Mouse (Mus musculus) R1 (cell line): ENCODE measurements at regions not wholly inside any gene's neighbourhood (a gene's known extent, or its start where the extent isn't known, plus 50 kb on each side); places are given as distances from the start of the nearest gene placed in this dataset.

Experiments used
- DNase-seq: peaks from one replicate; pipeline ENCODE4 v3.0.0-alpha.2; 2018; ENCODE audit warnings: low read depth, low spot score

DNA sequence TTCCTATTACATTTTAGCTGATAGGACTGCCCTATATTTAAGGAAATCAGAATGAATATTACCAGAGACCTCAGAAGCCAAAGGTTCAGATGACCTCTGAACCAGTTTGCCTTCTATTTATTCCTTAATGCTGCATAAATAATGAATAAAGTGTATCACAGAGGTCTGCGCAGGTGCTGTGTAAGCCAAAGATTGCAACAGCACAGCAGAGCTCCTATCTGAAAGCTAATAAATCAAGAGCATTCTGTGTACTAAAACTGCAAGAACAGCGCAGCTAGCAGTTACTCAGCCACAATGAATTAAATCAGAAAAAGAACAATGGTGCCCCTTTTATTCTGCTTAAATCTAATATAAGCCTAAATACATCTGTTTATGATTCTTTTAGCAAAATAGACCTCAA lies 1208.5 kb downstream of the Rapgef2 start:
- no peak for DNase-seq

DNA sequence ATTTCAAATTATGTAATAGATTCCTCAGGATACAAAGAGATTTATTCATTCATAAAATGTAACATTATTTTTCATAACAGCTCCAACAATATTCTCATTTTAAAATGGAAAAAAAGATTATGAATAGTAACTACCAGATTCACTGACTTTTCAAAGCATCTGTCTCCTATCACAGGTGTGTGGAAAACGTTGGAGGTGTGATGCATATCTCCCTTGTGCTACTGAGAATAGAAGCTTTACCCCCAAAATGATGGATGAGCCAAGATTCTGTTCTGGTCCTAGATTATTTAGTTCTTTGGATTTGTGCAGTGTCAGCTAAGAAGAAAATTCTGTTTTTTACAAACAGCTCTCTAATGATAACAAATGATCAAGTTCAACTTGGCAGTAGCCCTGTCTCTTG lies 1209.0 kb downstream of the Rapgef2 start:
- no peak for DNase-seq

DNA sequence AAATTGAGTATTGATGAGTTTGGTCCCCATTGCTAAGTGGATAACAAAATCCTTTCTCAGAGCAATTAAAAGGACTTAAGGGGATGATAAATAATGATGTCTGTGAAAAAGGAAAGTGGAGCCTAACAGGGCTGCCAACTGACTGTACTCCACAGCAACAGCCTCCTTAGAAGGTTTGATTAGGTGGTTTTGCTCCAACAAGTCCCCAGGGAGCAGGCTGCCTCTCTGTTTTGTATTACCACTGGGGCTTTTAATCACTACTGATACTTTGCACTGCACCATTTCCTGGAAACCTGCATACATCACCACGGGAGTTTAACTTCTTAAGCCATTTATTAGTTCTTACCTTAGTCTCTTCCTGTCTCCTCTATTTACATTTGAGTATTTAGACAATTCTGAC lies 1213.3 kb downstream of the Rapgef2 start:
- peak; percentile 11 for DNase-seq

DNA sequence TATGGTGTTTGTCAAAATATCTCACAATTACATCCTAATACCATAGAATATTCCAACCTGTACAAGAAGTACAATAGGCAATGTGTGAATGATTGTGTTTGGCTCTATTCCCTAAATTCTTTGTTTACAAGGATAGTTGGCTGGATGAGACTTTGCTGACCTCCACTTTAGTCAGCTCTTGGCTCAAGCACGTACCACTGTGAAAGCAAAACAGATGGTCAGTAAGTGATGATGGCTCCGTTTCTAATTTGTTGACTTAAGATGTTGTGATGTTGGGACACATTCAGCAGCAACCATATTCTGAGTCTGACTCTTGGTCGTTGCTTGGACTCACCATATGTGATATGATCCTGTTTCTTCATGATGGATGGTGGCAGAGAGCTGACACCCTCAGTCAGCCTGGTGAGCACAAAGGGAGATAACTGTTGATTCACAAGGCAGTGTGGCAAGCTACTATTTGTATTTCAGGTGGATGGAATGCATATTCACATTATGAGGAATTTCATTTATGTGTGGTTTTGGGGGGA lies 1219.1 kb downstream of the Rapgef2 start:
- no peak for DNase-seq

DNA sequence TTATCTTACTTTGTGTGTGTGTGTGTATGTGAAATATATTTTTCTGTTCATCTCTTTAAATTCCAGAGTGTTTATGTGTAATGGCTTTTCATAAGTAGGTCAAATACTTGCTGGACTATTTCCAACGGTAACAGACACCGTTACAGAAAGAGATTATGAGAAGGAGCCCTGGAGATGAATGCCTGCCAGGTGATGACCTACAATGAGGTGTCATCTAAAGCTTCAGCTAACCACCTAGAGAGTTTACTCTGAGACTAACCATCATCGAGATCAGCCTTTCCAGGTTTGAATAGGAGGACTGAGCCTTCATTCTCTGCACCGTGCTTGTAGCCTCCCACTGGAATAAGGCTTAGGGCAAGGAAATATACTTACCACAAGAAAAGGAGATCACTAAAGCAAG lies 1220.0 kb downstream of the Rapgef2 start:
- DNase-seq = no peak

DNA sequence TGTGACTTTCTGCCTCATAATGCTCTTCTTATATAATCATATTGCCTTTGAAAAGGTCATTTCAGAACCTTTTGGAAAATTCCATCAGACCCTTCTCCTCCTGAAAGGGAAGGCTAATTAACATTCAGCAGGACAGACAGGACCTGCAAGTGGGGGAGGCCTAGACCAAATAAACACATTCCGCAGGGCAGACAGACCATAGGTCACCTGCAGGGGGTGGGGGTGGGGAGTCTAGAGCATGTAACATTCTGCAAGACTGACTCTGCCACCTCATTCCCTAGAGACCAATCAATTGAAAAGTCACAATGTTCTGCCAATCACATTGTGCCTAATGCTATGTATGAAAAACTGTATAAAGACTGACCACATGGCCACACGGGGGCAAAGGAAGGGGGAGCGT lies 1223.8 kb downstream of the Rapgef2 start:
- DNase-seq = no peak

DNA sequence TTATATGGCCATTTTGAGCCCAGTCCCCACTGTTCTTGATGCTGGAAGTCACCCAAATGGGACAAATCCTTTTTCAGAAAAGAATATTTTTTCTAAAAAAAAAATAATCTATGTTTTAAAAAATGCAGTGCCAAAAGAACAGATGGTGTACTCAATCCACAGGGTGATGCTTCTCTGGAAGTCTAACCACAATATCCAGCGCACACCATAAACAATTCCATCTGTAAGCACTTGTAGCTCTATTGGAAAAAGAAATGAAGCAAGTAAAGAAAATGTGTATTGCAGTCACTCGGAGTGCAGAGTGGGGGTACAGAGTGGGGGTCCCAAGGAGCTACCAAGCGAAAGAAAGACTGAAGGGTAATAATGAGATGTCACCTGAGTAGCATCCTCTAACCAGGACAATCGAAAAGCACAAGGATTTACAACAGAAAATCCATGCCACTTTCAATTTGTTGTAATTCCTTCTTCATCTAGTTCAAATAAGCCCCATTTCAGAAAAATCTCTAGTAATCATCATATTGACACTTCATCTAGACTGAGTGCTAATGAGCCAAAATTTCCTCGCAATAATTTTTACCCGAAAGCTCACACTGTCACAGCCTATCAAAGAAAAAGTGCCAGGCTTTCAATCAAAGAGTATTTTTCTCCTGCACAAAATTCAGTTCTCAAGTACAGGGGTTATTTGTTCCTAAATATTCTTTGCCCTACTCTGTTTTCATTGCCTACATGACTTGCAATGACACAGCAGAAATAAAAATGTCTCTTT lies 1226.3 kb downstream of the Rapgef2 start:
- no peak for DNase-seq
